Mouse (Mus musculus) testis, adult 2 months (tissue): Measurements from ENCODE around the gene Id1.

Experiments used
- CTCF ChIP-seq: fragments of 200-500 bp; IDR thresholded peaks from 2 replicates; pipeline ENCODE4 v1.5.1; 2012; ENCODE audit warnings: low read depth, mild to moderate bottlenecking, inconsistent platforms, low read length, moderate library complexity; ENCODE audit not compliant: control insufficient read depth, insufficient read depth, insufficient replicate concordance
- POLR2A ChIP-seq: fragments of 200-500 bp; IDR thresholded peaks from 2 replicates; pipeline ENCODE4 v1.6.1; 2012; ENCODE audit warnings: low read depth, mild to moderate bottlenecking, inconsistent platforms, low read length, moderate library complexity; ENCODE audit not compliant: control insufficient read depth

DNA sequence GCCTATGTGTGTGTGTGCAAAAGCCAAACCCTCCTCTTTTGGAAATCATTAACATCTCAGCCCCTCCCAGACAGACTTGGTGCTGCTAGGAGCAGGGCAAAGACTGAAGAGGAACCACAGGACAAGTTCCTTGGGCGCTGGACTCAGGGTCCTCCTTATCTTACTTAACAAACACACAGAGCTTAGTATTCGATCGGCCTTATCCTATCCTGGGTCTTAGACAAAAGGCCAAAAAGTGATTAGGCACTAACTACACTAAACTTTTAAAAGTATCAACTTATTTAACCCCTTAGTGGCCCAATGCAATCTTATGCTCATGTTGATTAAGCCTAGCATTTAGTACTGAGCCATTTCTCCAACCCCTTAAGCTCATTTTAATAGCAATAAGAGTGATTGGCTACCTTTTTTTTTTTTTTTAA lies 3.8 kb downstream of the Id1 start:
- TF ChIP-seq CTCF (no peak), POLR2A (no peak)
